Mouse (Mus musculus) stomach, postnatal 0 days (tissue): Measurements from ENCODE around the gene Ankib1.
"Not testable (repeated sequence)": the region's sequence is repeated elsewhere in the genome, so short reads cannot be mapped to it uniquely, and the experiment has no call there.

Experiments
- CTCF ChIP-seq: IDR thresholded peaks from 2 replicates; pipeline ENCODE4 v1.5.1; 2016; ENCODE audit warnings: antibody characterized with exemption, low read depth, mild to moderate bottlenecking, moderate library complexity
- EP300 ChIP-seq: optimal IDR thresholded peaks from 2 replicates; pipeline ENCODE3; 2016; ENCODE audit warnings: antibody characterized with exemption

DNA sequence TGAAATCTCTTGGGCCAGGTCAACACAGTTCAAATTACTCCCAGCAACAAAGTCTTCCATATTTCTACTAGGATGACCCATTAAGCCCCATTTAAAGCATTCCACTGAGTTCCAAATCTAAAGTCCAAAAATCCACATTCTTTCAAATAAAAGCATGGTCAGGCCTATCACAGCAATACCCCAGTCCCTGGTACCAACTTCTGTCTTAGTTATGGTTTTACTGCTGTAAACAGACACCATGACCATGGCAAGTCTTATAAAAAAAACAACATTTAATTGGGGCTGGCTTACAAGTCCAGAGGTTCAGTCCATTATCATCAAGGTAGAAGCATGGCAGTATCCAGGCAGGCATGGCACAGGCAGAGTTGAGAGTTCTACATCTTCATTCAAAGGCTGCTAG, 4.1 kb downstream of the Ankib1 start:
- TF ChIP-seq CTCF, EP300: not testable (repeated sequence)
